Mouse (Mus musculus): ENCODE measurements around the gene Ubtd1.

GRCm38 (mm10) chr19:42034146-42034775 is 52.7 kb downstream of the Ubtd1 start:
- TF ChIP-seq CTCF (IDR thresholded peaks at IDR 0.05; ENCODE audit: insufficient read depth, low read depth, low read length) (no peak), POLR2A (IDR thresholded peaks at IDR 0.05; ENCODE audit: insufficient read depth, low read depth, low read length) (no peak)

All from olfactory bulb, adult 2 months (tissue).